Mouse (Mus musculus) urinary bladder, adult 2 months (tissue): ENCODE measurements around the gene Kdm3a. TPM values are rescaled to one million over a fixed set of nuclear protein-coding genes. Genes with fewer than 3 reads are reported as not detected.

ENCODE experiments used
- DNase-seq: peaks from one replicate; pipeline ENCODE4 v3.0.0; 2022; ENCODE audit warnings: low spot score
- polyA plus RNA-seq: library from polyadenylated mRNA; depleted of rRNA; stranded (reverse); fragments of >200 nt; gene quantifications from 2 replicates; pipeline ENCODE4 v1.2.3, GENCODE M21; 2012; rRNA removed

Gene Kdm3a
- polyA plus RNA-seq, 1 experiment, result 40.6 TPM

- DNase-seq, result no peak
Observed at GRCm38 (mm10) chr6:71579478-71579877, 53.3 kb downstream of the Kdm3a start.

DNA sequence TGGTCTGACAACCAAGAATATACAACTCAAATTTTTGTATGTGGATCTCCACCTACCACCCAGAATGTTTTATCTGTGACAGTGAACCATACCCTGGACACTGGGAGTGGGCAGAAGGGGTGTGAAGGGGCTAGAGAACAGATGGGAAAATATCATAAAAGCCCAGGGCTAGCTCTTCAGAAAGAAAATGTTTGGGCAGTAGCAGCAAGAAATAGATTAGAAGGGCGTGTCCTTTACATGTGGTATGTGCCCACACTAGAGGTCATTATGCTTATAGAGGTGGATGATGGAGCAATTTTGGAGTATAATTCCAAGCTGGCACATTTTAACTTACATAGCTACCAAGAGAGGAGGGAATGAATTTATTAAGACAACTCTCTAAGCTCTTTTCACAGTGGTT is 57.4 kb downstream of the Kdm3a start:
- DNase-seq, result no peak

DNA sequence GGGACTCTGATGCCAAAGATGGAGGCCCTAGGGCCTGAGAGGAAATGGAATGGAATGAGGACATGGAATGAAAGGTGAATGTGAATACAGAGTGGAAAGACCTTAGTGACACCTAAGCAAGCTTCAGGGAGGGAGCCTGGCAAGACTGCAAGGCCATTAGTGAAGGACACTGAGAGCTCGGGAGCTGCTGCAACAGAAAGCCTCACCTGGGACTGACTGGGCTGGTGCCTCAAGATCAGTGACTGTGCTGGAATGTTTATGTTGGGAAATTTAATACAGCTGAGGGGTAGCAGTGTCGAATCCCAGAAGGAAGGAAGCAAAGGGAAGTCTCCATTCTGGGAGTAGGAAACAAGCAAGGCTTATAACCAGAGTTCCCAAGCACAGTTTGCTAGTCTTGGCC is 63.8 kb downstream of the Kdm3a start:
- DNase-seq, result no peak

- DNase-seq, result no peak
Observed at GRCm38 (mm10) chr6:71568616-71569015, 64.2 kb downstream of the Kdm3a start.

GRCm38 (mm10) chr6:71556826-71557225 is 76.0 kb downstream of the Kdm3a start:
- no peak for DNase-seq

- DNase-seq, result no peak
Observed at GRCm38 (mm10) chr6:71555507-71555951, 77.3 kb downstream of the Kdm3a start.

DNA sequence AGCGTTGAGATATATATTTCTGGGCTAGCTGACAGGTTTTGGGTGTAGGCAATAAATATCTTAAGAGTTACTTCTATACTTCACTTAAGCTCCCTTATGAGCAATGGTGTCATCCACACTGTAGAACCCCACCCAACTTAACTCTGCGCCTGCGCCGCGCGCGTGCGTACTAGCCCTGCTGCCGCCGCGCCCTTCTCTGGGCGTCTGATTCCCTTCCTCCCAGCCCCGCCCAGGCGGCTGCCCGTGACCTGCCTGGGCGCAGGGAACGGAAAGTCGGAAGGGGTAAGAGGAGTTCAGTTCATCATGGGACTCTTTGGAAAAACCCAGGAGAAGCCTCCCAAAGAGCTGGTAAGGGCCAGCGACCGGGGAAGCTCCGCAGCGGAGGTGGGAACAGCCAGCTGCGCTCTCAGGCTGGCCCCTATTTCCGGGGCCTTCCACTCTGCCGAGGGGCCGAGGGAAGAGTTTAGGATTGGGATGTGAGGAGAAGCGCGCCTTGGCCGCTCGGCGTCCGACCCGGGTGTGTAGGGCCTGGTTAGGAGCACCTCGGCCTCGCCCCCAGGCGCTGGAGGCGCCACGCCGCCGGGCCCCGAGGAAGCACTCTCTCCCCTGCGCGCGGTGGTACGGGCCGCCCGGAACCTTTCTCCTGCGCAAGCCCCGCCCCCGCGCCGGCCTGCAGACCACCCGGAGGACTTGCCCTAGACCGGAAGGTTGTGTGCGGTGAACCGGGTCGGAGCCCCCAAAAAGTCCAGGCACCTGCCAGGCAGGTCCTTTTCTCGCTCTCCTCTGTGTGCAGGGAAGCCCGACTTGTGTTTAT is 88.9 kb downstream of the Kdm3a start, which contains the start of gene Chmp3:
Chmp3 (plus strand) TSS at position 112 of the 814 bp plus-strand sequence.
- peak; percentile 98 for DNase-seq

Other genes starting within 250 kb of the Kdm3a start
- 47.4 and 54.8 TPM in 2 replicates for gene Rmnd5a, start 192.4 kb downstream of the Kdm3a start, polyA plus RNA-seq
- gene Rnf103, start 139.1 kb downstream of the Kdm3a start, polyA plus RNA-seq, result 27.9 and 29.4 TPM in 2 replicates
- gene Chmp3, start 89.2 kb downstream of the Kdm3a start, polyA plus RNA-seq, result 121 and 128 TPM in 2 replicates
- gene Reep1, start 74.6 kb upstream of the Kdm3a start, polyA plus RNA-seq, result 10.2 TPM in 2 replicates
- gene Mrpl35, start 194.0 kb upstream of the Kdm3a start, polyA plus RNA-seq, result 20.2 and 21.1 TPM in 2 replicates
- gene Immt, start 198.3 kb upstream of the Kdm3a start, polyA plus RNA-seq, result 56.0 and 74.3 TPM in 2 replicates